Mouse (Mus musculus) myocyte (in vitro differentiated cells): ENCODE measurements around the gene Focad.

Experiments
- CEBPB ChIP-seq: IDR thresholded peaks from 2 replicates; pipeline ENCODE4 v1.6.1; 2011; ENCODE audit warnings: mild to moderate bottlenecking, moderate library complexity; ENCODE audit not compliant: poor library complexity, insufficient read depth, severe bottlenecking
- MAX ChIP-seq: IDR thresholded peaks from one replicate; pipeline ENCODE4 v1.6.1; 2011; ENCODE audit warnings: low read depth, mild to moderate bottlenecking, control low read depth
- POLR2A ChIP-seq: IDR thresholded peaks from one replicate; pipeline ENCODE4 v1.6.1; 2011; ENCODE audit warnings: low read depth, mild to moderate bottlenecking, control low read depth, moderate library complexity; ENCODE audit not compliant: insufficient read length
- POLR2AphosphoS2 ChIP-seq: IDR thresholded peaks from one replicate; pipeline ENCODE4 v1.6.1; 2011; ENCODE audit warnings: low read depth, control low read depth; ENCODE audit not compliant: insufficient read length

DNA sequence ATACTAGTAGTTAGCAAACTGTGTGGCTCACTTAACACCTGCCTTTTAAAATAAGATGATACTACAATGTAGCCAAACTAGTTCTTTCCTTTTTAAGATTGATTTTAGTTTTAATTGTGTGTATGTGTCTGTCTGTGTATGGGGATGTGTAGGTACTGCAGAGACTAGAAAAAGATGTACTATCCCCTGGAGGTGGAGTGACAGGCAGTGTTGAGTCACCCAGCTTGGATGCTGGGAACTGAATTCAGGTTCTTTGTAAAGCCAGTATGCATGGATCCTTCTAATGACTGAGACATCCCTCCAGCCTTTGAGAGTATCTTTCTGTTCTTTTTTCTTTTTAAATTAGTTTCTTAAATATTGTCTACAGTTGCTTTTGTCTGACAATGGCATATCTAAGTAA is 23.5 kb downstream of the Focad start:
- no peak for TF ChIP-seq POLR2A
- TF ChIP-seq CEBPB, result no peak
- TF ChIP-seq MAX, result no peak
- TF ChIP-seq POLR2AphosphoS2, result no peak
